Mouse (Mus musculus) limb, embryonic 12.5 days (tissue): ENCODE measurements around the gene Rnf212. TPM values are rescaled to one million over a fixed set of nuclear protein-coding genes. Genes with fewer than 3 reads are reported as not detected.
"Not testable (repeated sequence)": the region's sequence is repeated elsewhere in the genome, so short reads cannot be mapped to it uniquely, and the experiment has no call there.

ENCODE experiments used
- ATAC-seq: fragments of 200-750 bp; cut with Nextera tagmentation; 2 replicates; pipeline ENCODE4 v1.8.0; 2017; ENCODE audit warnings: low read depth, moderate TSS enrichment; ENCODE audit not compliant: insufficient number of reproducible peaks, insufficient read depth, low FRiP score, low TSS enrichment
- H3K27ac ChIP-seq: fragments of 300-500 bp; sonication (generic); 2 replicates; pipeline ENCODE4 v1.5.1; 2016; ENCODE audit warnings: mild to moderate bottlenecking, moderate library complexity
- H3K27me3 ChIP-seq: fragments of 300-500 bp; sonication (generic); 2 replicates; pipeline ENCODE4 v1.6.1; 2016; ENCODE audit warnings: mild to moderate bottlenecking, moderate library complexity
- H3K36me3 ChIP-seq: fragments of 300-500 bp; sonication (generic); 2 replicates; pipeline ENCODE4 v1.6.1; 2016; ENCODE audit warnings: mild to moderate bottlenecking, moderate library complexity
- H3K4me1 ChIP-seq: fragments of 300-500 bp; sonication (generic); replicated peaks from 2 replicates; pipeline ENCODE4 v1.6.1; 2016
- H3K4me2 ChIP-seq: fragments of 300-500 bp; sonication (generic); 2 replicates; pipeline ENCODE4 v1.6.1; 2016; ENCODE audit warnings: mild to moderate bottlenecking, moderate library complexity
- H3K4me3 ChIP-seq: fragments of 300-500 bp; sonication (generic); replicated peaks from 2 replicates; pipeline ENCODE4 v1.5.1; 2016; ENCODE audit warnings: mild to moderate bottlenecking
- H3K9ac ChIP-seq: fragments of 300-500 bp; sonication (generic); replicated peaks from 2 replicates; pipeline ENCODE4 v1.6.1; 2016; ENCODE audit warnings: mild to moderate bottlenecking, moderate library complexity
- H3K9me3 ChIP-seq: fragments of 300-500 bp; sonication (generic); 2 replicates; pipeline ENCODE4 v1.6.1; 2016; ENCODE audit warnings: mild to moderate bottlenecking, moderate library complexity
- WGBS: fragments of 180-500 bp; shearing (Covaris S2); methylation state at CpG from one replicate; pipeline ENCODE4 v1.1.7; 2016; 5-methylcytosine and 5-hydroxymethylcytosine counted together
- polyA plus RNA-seq: library from polyadenylated mRNA; unstranded; fragments of >200 nt; fragmentation: Nextera tagmentation; extraction: Ambion mirVana; gene quantifications from 2 replicates; pipeline ENCODE4 v1.2.1, GENCODE M21; 2016

The Rnf212 gene
- 0.33 and 1.7 TPM in 2 replicates for polyA plus RNA-seq

- no peak within 1 kb of the TSS for H3K27ac ChIP-seq
- H3K4me2 ChIP-seq: no peak within 1 kb of the TSS
- no peaks in the 10 kb centered on the region for H3K36me3 ChIP-seq
- no peaks in the 10 kb centered on the region for H3K9me3 ChIP-seq
- H3K4me3 ChIP-seq: no peak within 1 kb of the TSS
- no peaks in the 10 kb centered on the region for H3K4me1 ChIP-seq
- no peaks in the 10 kb centered on the region for H3K27me3 ChIP-seq
- ATAC-seq: no peak
- 75% methylated on average over 40 of the region's 40 CpGs for WGBS
- H3K9ac ChIP-seq: no peak within 1 kb of the TSS
These were observed at the start of gene Rnf212 for GRCm38 (mm10) chr5:108774630-108775306. Gene Rnf212, minus strand, starts transcription at chr5:108774982.

GRCm38 (mm10) chr5:108823276-108823675 is 48.5 kb upstream of the Rnf212 start:
- H3K9me3 ChIP-seq: no peaks in the 10 kb centered on the region
- no peaks in the 10 kb centered on the region for H3K27me3 ChIP-seq
- no peak overlapping the region for H3K27ac ChIP-seq
- no peak for ATAC-seq
- H3K36me3 ChIP-seq: no peaks in the 10 kb centered on the region
- WGBS: 89% methylated on average over 2 of the region's 2 CpGs
- H3K4me3 ChIP-seq: no peak overlapping the region
- H3K4me1 ChIP-seq: no peaks in the 10 kb centered on the region
- H3K4me2 ChIP-seq: no peak overlapping the region
- no peak overlapping the region for H3K9ac ChIP-seq

GRCm38 (mm10) chr5:108808750-108809149 is 34.0 kb upstream of the Rnf212 start, which contains the start of gene Vmn2r8:
Gene Vmn2r8, minus strand, starts transcription at chr5:108808850.
- H3K36me3 ChIP-seq, H3K9ac ChIP-seq, H3K27me3 ChIP-seq, H3K4me2 ChIP-seq, H3K27ac ChIP-seq, ATAC-seq, H3K9me3 ChIP-seq, H3K4me1 ChIP-seq, H3K4me3 ChIP-seq: not testable (repeated sequence)
- WGBS: 76% methylated on average over 2 of the region's 2 CpGs

GRCm38 (mm10) chr5:108803646-108804045 is 28.9 kb upstream of the Rnf212 start:
- H3K9ac ChIP-seq: no peak overlapping the region
- no peak for ATAC-seq
- 72% methylated on average over 1 of the region's 1 CpGs for WGBS

GRCm38 (mm10) chr5:108795263-108795662 is 20.5 kb upstream of the Rnf212 start, which contains the start of gene Tmed11:
Gene Tmed11, minus strand, starts transcription at chr5:108795363.
- not testable (repeated sequence) for H3K9ac ChIP-seq, H3K4me1 ChIP-seq, H3K36me3 ChIP-seq, H3K4me3 ChIP-seq, ATAC-seq, H3K27ac ChIP-seq, H3K27me3 ChIP-seq, H3K9me3 ChIP-seq, H3K4me2 ChIP-seq
- 70% methylated on average over 2 of the region's 2 CpGs for WGBS

More at GRCm38 (mm10) chr5:108803646-108804045, 28.9 kb upstream of the Rnf212 start:
- no peaks in the 10 kb centered on the region for H3K9me3 ChIP-seq
- no peak overlapping the region for H3K4me3 ChIP-seq
- H3K4me2 ChIP-seq: no peak overlapping the region
- no peaks in the 10 kb centered on the region for H3K36me3 ChIP-seq
- H3K4me1 ChIP-seq: no peaks in the 10 kb centered on the region
- no peaks in the 10 kb centered on the region for H3K27me3 ChIP-seq
- H3K27ac ChIP-seq: no peak overlapping the region

GRCm38 (mm10) chr5:108790385-108790784 is 15.6 kb upstream of the Rnf212 start:
- H3K4me1 ChIP-seq, H3K9me3 ChIP-seq, ATAC-seq, H3K4me2 ChIP-seq, H3K27me3 ChIP-seq, H3K9ac ChIP-seq, H3K27ac ChIP-seq, H3K4me3 ChIP-seq, H3K36me3 ChIP-seq: not testable (repeated sequence)
- WGBS: 29% methylated on average over 1 of the region's 1 CpGs

GRCm38 (mm10) chr5:108760002-108760401 is 14.8 kb downstream of the Rnf212 start:
- no peaks in the 10 kb centered on the region for H3K36me3 ChIP-seq
- H3K9ac ChIP-seq: no peak overlapping the region
- H3K9me3 ChIP-seq: no peaks in the 10 kb centered on the region
- H3K27ac ChIP-seq: no peak overlapping the region
- H3K4me1 ChIP-seq: no peaks in the 10 kb centered on the region
- H3K4me3 ChIP-seq: no peak overlapping the region
- no peaks in the 10 kb centered on the region for H3K27me3 ChIP-seq
- WGBS: 91% methylated on average over 2 of the region's 2 CpGs
- no peak overlapping the region for H3K4me2 ChIP-seq
- no peak for ATAC-seq

- H3K4me2 ChIP-seq: no peak overlapping the region
- WGBS: 50% methylated on average over 3 of the region's 3 CpGs
- no peaks in the 10 kb centered on the region for H3K4me1 ChIP-seq
- H3K27ac ChIP-seq: no peak overlapping the region
- H3K4me3 ChIP-seq: no peak overlapping the region
- H3K9ac ChIP-seq: no peak overlapping the region
- no peaks in the 10 kb centered on the region for H3K36me3 ChIP-seq
- H3K9me3 ChIP-seq: no peaks in the 10 kb centered on the region
- no peak for ATAC-seq
- H3K27me3 ChIP-seq: no peaks in the 10 kb centered on the region
These were observed 16.4 kb downstream of the Rnf212 start for GRCm38 (mm10) chr5:108758396-108758795.

- not testable (repeated sequence) for H3K4me1 ChIP-seq, H3K36me3 ChIP-seq, H3K9me3 ChIP-seq, H3K27ac ChIP-seq, ATAC-seq, H3K9ac ChIP-seq, H3K4me2 ChIP-seq, H3K4me3 ChIP-seq, H3K27me3 ChIP-seq
- 84% methylated on average over 4 of the region's 4 CpGs for WGBS
These were observed 23.5 kb downstream of the Rnf212 start for GRCm38 (mm10) chr5:108751258-108751657.

GRCm38 (mm10) chr5:108750328-108751210 is 24.2 kb downstream of the Rnf212 start:
- Histone ChIP-seq H3K4me3 (no peak overlapping the region), H3K4me2 (no peak overlapping the region), H3K27ac (no peak overlapping the region), H3K27me3 (no peaks in the 10 kb centered on the region), H3K9ac (no peak overlapping the region), H3K36me3 (no peaks in the 10 kb centered on the region), H3K4me1 (no peaks in the 10 kb centered on the region), H3K9me3 (no peaks in the 10 kb centered on the region)
- WGBS: 79% methylated on average over 5 of the region's 5 CpGs
- no peak for ATAC-seq

GRCm38 (mm10) chr5:108744629-108745028 is 30.2 kb downstream of the Rnf212 start:
- H3K4me3 ChIP-seq: no peak overlapping the region
- no peak overlapping the region for H3K4me2 ChIP-seq
- H3K9me3 ChIP-seq: no peaks in the 10 kb centered on the region
- WGBS: 88% methylated on average over 3 of the region's 3 CpGs
- H3K27me3 ChIP-seq: no peaks in the 10 kb centered on the region
- no peak for ATAC-seq
- H3K27ac ChIP-seq: no peak overlapping the region
- H3K36me3 ChIP-seq: no peaks in the 10 kb centered on the region
- no peaks in the 10 kb centered on the region for H3K4me1 ChIP-seq
- H3K9ac ChIP-seq: no peak overlapping the region
